Mouse (Mus musculus): ENCODE results near the gene Fras1. TPM values are rescaled to one million over a fixed set of nuclear protein-coding genes. Genes with fewer than 3 reads are reported as not detected.

Gene Fras1
- polyA plus RNA-seq, 1 experiment from 2014 or later = 18.2 TPM

DNA sequence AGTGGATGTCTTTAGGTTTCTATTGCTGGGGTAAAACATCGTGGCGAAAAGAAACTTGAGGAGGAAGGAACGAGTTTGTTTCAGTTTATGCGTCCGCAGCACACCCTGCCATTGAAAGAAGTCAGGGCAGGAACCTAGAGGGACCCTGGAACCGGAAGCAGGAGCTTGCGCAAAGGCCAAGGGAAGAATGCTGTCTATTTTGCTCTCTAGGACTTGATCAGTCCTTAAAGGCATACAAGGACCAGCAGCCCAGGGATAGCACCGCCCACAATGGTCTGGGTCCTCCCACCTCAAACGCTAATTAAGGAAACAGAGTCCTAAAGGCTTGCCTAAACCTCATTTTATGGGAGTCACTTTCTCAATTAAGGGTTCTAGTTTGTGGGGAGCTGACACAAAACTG, 418.7 kb downstream of the Fras1 start:
- Histone ChIP-seq H3K4me3 (ENCODE audit: low read length) (peak overlapping the region; percentile 63; the same call in 1 of the 2 replicates), H3K9me3 (ENCODE audit: control insufficient read depth, low read length) (no peaks in the 10 kb centered on the region), H3K27me3 (ENCODE audit: control insufficient read depth, insufficient read depth, low read depth, low read length) (no peaks in the 10 kb centered on the region), H3K4me2 (ENCODE audit: low read depth, low read length) (peak overlapping the region; percentile 62), H3K4me1 (replicated peaks; ENCODE audit: control insufficient read depth, insufficient read depth, low read length) (peaks cover 14% of the 10 kb centered on the region), H3K36me3 (ENCODE audit: control insufficient read depth, insufficient read depth, low read length) (no peaks in the 10 kb centered on the region), H3K9ac (ENCODE audit: low read length) (0 out of 2 replicates have a peak overlapping the region, but pooled peaks have one; percentile 19), H3K27ac (ENCODE audit: low read length) (peak overlapping the region; percentile 48; the same call in 1 of the 2 replicates)
- ATAC-seq (ENCODE audit: low read depth) = peak; percentile 44; the same call in 1 of the 2 replicates
- 47% methylated on average over 9 of the region's 9 CpGs for WGBS

DNA sequence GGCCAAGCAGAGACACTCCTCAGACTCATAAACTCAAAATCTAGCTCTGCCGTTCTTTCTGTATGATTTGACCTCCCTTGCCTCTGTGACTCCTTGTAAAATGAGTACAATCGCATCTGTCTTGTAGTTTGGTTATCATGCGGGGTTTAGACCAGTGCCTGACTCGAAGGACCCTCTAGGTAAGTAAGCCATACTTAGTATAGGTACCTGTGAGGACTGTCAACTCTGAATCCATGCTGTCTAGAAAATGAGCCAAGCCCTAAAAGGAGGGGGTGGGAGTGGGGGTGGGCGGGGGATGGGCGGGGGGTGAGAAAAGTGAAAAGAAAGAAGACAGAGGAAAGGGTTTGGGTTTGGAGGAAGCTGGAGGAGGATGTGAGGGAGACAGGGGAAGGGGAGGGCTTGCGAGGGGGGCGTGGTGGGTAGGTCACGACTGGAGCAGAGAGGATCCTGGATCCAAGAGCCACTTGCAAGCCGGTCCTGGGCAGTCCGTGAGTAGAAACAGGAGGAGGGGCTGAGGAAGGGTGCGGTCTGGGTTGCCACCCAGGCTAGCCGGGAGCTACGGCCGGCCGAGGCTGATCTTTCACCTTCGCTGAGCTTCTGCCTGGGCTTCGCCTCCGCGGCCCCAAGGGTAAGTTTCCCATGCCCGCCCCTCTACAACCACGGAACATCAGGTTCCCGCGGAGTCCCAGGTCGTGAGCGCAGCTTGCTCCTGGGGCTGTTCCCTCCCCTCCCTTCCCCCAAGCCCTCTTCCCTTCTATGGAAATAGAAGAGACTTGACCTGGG, 419.4 kb downstream of the Fras1 start, which contains the start of gene Anxa3:
Gene Anxa3, plus strand, starts transcription at position 404 of the 783 bp plus-strand sequence.
- peak within 1 kb of the TSS; percentile 76 for H3K27ac ChIP-seq (ENCODE audit: low read length)
- WGBS = 9% methylated on average over 26 of the region's 26 CpGs
- H3K9me3 ChIP-seq (ENCODE audit: control insufficient read depth, low read length) = no peaks in the 10 kb centered on the region
- H3K4me2 ChIP-seq (ENCODE audit: low read depth, low read length) = peak within 1 kb of the TSS; percentile 62
- peak; percentile 92 for ATAC-seq (ENCODE audit: low read depth)
- H3K4me1 ChIP-seq (replicated peaks; ENCODE audit: control insufficient read depth, insufficient read depth, low read length) = peaks cover 14% of the 10 kb centered on the region
- peak within 1 kb of the TSS; percentile 63 for H3K4me3 ChIP-seq (ENCODE audit: low read length)
- H3K9ac ChIP-seq (ENCODE audit: low read length) = peak within 1 kb of the TSS; percentile 72
- no peaks in the 10 kb centered on the region; the same call in 1 of the 2 replicates for H3K36me3 ChIP-seq (ENCODE audit: control insufficient read depth, insufficient read depth, low read length)
- H3K27me3 ChIP-seq (ENCODE audit: control insufficient read depth, insufficient read depth, low read depth, low read length) = no peaks in the 10 kb centered on the region

DNA sequence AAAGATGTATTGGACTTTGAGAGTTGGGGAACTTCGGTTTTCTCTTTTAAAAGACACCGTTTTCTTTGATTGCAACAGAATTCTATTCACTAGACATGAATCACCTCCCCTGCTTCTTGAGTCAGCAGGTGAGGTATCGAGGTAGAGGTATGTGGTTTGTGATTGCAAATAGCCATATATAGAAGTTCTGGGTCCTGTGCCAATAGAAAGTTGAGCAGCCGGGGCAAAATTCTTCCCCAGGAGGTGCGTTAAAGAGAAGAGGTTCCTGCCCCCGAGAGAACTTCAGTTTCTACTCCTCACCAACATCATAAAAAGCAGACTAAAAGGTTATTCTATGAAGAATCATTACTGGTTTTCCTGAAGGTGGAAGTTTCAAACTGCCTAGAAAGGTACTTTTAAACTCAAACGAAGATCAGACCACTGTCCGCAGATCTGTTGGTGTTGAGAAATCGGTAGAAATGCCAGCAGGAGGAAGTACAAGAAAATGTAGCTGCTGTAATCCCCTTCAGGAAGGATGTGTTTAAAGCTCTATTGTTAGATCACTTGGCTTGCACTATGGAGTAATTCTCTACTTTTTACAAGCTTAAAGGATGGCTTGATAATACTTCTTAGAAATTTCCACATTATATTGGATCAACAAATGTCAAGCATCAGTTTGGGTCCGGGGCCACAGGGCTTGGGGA, 420.3 kb downstream of the Fras1 start:
- Histone ChIP-seq H3K36me3 (ENCODE audit: control insufficient read depth, insufficient read depth, low read length) (no peaks in the 10 kb centered on the region; the same call in 1 of the 2 replicates), H3K9ac (ENCODE audit: low read length) (peak overlapping the region; percentile 72), H3K4me3 (ENCODE audit: low read length) (peak overlapping the region; percentile 63), H3K4me2 (ENCODE audit: low read depth, low read length) (peak overlapping the region; percentile 62), H3K4me1 (replicated peaks; ENCODE audit: control insufficient read depth, insufficient read depth, low read length) (peaks cover 14% of the 10 kb centered on the region), H3K27ac (ENCODE audit: low read length) (peak overlapping the region; percentile 76), H3K27me3 (ENCODE audit: control insufficient read depth, insufficient read depth, low read depth, low read length) (no peaks in the 10 kb centered on the region), H3K9me3 (ENCODE audit: control insufficient read depth, low read length) (no peaks in the 10 kb centered on the region)
- 23% methylated on average over 10 of the region's 10 CpGs for WGBS
- no peak for ATAC-seq (ENCODE audit: low read depth)

DNA sequence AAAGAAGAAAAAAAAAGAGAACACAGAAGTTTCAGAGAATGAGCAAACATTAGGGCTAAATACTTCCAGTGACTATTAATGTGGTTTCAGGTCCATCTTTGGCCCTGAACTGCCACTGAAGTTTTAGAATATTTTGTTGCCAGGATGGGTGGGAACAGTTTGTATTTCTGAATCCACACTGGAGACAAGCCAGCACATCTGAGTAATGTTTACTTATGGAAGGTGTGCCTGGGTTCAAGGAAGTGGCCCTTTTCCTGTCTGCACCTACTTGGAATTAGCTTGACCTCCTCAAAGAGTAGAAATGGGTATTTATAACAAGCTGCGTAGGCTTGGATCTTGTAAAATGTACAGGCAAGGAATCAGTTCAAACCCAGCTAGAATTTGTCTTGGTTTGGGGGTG, 422.0 kb downstream of the Fras1 start:
- 0 out of 2 replicates have a peak, but pooled peaks have one; percentile 15 for ATAC-seq (ENCODE audit: low read depth)
- H3K9ac ChIP-seq (ENCODE audit: low read length) = no peak overlapping the region
- H3K4me3 ChIP-seq (ENCODE audit: low read length) = no peak overlapping the region
- H3K27ac ChIP-seq (ENCODE audit: low read length) = no peak overlapping the region
- WGBS = 59% methylated on average over 1 of the region's 1 CpGs
- peaks cover 14% of the 10 kb centered on the region for H3K4me1 ChIP-seq (replicated peaks; ENCODE audit: control insufficient read depth, insufficient read depth, low read length)
- no peaks in the 10 kb centered on the region for H3K27me3 ChIP-seq (ENCODE audit: control insufficient read depth, insufficient read depth, low read depth, low read length)
- no peaks in the 10 kb centered on the region; the same call in 1 of the 2 replicates for H3K36me3 ChIP-seq (ENCODE audit: control insufficient read depth, insufficient read depth, low read length)
- no peak overlapping the region for H3K4me2 ChIP-seq (ENCODE audit: low read depth, low read length)
- no peaks in the 10 kb centered on the region for H3K9me3 ChIP-seq (ENCODE audit: control insufficient read depth, low read length)

DNA sequence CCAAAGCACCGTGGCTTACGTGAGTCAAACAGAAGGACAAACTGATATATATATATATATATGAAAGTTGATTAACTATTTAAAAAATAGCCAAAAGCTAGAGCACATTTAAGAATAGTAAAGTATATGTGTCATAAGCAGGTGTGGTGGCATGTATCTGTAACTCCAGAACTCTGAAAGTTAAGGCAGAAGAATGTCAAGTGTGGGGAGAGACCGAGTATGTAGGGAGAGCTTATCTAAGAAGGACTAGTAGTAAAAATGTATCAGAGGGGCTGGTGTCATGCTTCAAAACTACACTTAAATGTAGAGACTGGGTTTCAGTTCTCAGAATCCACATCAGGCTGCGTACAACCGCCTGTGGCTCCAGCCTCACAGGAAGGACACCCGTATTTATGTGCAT, 423.7 kb downstream of the Fras1 start:
- no peaks in the 10 kb centered on the region for H3K27me3 ChIP-seq (ENCODE audit: control insufficient read depth, insufficient read depth, low read depth, low read length)
- H3K9ac ChIP-seq (ENCODE audit: low read length) = no peak overlapping the region
- H3K4me1 ChIP-seq (replicated peaks; ENCODE audit: control insufficient read depth, insufficient read depth, low read length) = peaks cover 15% of the 10 kb centered on the region
- ATAC-seq (ENCODE audit: low read depth) = no peak
- H3K27ac ChIP-seq (ENCODE audit: low read length) = no peak overlapping the region
- WGBS = 76% methylated on average over 6 of the region's 6 CpGs
- H3K4me3 ChIP-seq (ENCODE audit: low read length) = no peak overlapping the region
- no peaks in the 10 kb centered on the region for H3K9me3 ChIP-seq (ENCODE audit: control insufficient read depth, low read length)
- no peaks in the 10 kb centered on the region; the same call in 1 of the 2 replicates for H3K36me3 ChIP-seq (ENCODE audit: control insufficient read depth, insufficient read depth, low read length)
- H3K4me2 ChIP-seq (ENCODE audit: low read depth, low read length) = no peak overlapping the region

DNA sequence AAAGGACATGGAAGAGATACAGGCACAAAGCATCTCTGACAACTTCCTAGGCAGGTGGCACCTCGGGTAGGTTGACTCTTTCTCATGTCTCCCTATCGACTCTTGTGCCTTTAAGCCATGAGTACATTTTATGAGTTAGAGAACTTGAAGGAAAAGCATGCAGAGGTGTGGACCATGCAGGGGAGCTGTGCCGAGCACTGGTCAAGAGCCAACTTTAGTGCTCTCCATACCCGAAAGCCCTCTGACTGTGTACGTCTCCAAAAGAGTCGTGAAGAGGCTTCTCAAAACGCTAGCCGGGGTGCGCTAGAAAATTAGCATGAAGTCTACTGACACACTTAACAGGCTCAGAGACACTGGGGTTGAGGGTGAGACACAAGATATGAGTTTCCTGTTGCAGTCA, 425.4 kb downstream of the Fras1 start:
- H3K27me3 ChIP-seq (ENCODE audit: control insufficient read depth, insufficient read depth, low read depth, low read length) = no peaks in the 10 kb centered on the region
- peaks cover 21% of the 10 kb centered on the region for H3K4me1 ChIP-seq (replicated peaks; ENCODE audit: control insufficient read depth, insufficient read depth, low read length)
- no peak overlapping the region for H3K4me2 ChIP-seq (ENCODE audit: low read depth, low read length)
- H3K27ac ChIP-seq (ENCODE audit: low read length) = no peak overlapping the region
- no peaks in the 10 kb centered on the region; the same call in 1 of the 2 replicates for H3K36me3 ChIP-seq (ENCODE audit: control insufficient read depth, insufficient read depth, low read length)
- no peak overlapping the region for H3K9ac ChIP-seq (ENCODE audit: low read length)
- no peaks in the 10 kb centered on the region for H3K9me3 ChIP-seq (ENCODE audit: control insufficient read depth, low read length)
- H3K4me3 ChIP-seq (ENCODE audit: low read length) = no peak overlapping the region
- 70% methylated on average over 9 of the region's 9 CpGs for WGBS
- ATAC-seq (ENCODE audit: low read depth) = no peak

DNA sequence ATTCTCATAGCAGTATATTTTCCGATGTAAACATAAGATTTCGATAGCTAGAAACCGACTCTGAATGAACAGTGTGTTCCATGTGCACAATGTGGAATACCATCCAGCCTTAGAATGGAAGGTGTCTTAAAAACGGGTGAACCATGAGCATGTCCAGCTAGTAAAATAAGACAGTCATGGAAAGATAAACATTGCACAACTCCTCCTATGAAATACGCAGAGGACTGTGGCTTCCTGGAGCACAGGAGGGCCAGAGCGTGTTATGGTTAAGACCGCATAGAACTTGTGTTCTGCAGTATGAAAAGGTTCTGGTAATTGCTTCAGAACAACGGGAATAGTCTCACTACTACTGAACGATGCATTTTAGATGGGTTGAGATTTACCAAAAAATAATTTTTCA, 426.2 kb downstream of the Fras1 start:
- peaks cover 22% of the 10 kb centered on the region for H3K4me1 ChIP-seq (replicated peaks; ENCODE audit: control insufficient read depth, insufficient read depth, low read length)
- no peak for ATAC-seq (ENCODE audit: low read depth)
- 79% methylated on average over 9 of the region's 9 CpGs for WGBS

DNA sequence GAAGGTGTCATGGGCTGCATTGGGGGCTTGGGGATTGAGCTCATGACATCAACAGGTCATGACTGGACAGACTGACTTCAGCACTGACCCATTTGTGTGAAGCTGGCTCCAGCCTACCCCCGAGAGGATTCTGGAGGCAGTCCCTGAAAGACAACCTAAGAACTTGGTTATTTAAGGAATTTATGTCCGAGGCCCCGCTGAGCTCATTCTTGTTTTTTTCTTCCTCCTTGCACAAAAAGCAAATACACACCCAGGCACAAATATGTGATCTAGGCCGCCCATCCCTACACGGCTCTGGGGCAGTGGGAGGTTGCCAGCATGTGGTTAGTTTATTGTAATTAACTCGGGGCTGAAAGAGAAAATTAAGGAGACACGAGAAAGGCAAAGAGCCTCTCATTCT, 428.4 kb downstream of the Fras1 start:
- no peak overlapping the region for H3K4me3 ChIP-seq (ENCODE audit: low read length)
- peak; percentile 63 for ATAC-seq (ENCODE audit: low read depth)
- no peak overlapping the region for H3K4me2 ChIP-seq (ENCODE audit: low read depth, low read length)
- peaks cover 17% of the 10 kb centered on the region for H3K4me1 ChIP-seq (replicated peaks; ENCODE audit: control insufficient read depth, insufficient read depth, low read length)
- H3K9ac ChIP-seq (ENCODE audit: low read length) = no peak overlapping the region
- H3K27ac ChIP-seq (ENCODE audit: low read length) = peak overlapping the region; percentile 51; the same call in 1 of the 2 replicates
- H3K27me3 ChIP-seq (ENCODE audit: control insufficient read depth, insufficient read depth, low read depth, low read length) = no peaks in the 10 kb centered on the region
- H3K36me3 ChIP-seq (ENCODE audit: control insufficient read depth, insufficient read depth, low read length) = no peaks in the 10 kb centered on the region; the same call in 1 of the 2 replicates
- H3K9me3 ChIP-seq (ENCODE audit: control insufficient read depth, low read length) = no peaks in the 10 kb centered on the region
- WGBS = 25% methylated on average over 7 of the region's 7 CpGs

More for the DNA sequence above, 426.2 kb downstream of the Fras1 start:
- no peaks in the 10 kb centered on the region; the same call in 1 of the 2 replicates for H3K36me3 ChIP-seq (ENCODE audit: control insufficient read depth, insufficient read depth, low read length)
- no peak overlapping the region for H3K9ac ChIP-seq (ENCODE audit: low read length)
- H3K27me3 ChIP-seq (ENCODE audit: control insufficient read depth, insufficient read depth, low read depth, low read length) = no peaks in the 10 kb centered on the region
- H3K9me3 ChIP-seq (ENCODE audit: control insufficient read depth, low read length) = no peaks in the 10 kb centered on the region
- H3K27ac ChIP-seq (ENCODE audit: low read length) = no peak overlapping the region
- no peak overlapping the region for H3K4me2 ChIP-seq (ENCODE audit: low read depth, low read length)
- no peak overlapping the region for H3K4me3 ChIP-seq (ENCODE audit: low read length)

DNA sequence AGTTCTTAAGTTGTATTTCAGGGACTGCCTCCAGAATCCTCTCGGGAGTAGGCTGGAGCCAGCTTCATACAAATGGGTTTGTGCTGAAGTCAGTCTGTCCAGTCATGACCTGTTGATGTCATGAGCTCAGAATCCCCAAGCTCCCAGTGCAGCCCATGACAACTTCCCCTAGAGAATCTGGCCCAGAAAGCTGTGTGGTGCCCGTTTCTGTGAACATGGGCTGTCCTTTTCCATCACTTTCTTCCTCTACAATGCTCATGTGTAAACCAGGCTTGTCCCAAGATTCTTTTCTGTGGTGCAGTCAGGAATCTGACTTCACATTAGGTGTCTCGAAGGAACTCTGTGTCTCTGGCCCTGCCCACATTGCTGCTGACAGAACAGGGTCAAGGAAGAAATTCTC, 429.3 kb downstream of the Fras1 start:
- Histone ChIP-seq H3K27me3 (ENCODE audit: control insufficient read depth, insufficient read depth, low read depth, low read length) (no peaks in the 10 kb centered on the region), H3K4me3 (ENCODE audit: low read length) (no peak overlapping the region), H3K27ac (ENCODE audit: low read length) (peak overlapping the region; percentile 56), H3K4me1 (replicated peaks; ENCODE audit: control insufficient read depth, insufficient read depth, low read length) (peaks cover 17% of the 10 kb centered on the region), H3K4me2 (ENCODE audit: low read depth, low read length) (no peak overlapping the region), H3K9me3 (ENCODE audit: control insufficient read depth, low read length) (no peaks in the 10 kb centered on the region), H3K36me3 (ENCODE audit: control insufficient read depth, insufficient read depth, low read length) (no peaks in the 10 kb centered on the region), H3K9ac (ENCODE audit: low read length) (no peak overlapping the region)
- ATAC-seq (ENCODE audit: low read depth) = no peak
- 31% methylated on average over 3 of the region's 3 CpGs for WGBS

Data from lung, embryonic 16.5 days (tissue).